Mouse (Mus musculus) CD4-positive, CD25-positive, alpha-beta regulatory T cell, adult 2 months (primary cell): ENCODE data around the gene Eif5a.
"Not testable (repeated sequence)": the region's sequence is repeated elsewhere in the genome, so short reads cannot be mapped to it uniquely, and the experiment has no call there.

Experiments
- DNase-seq: peaks from one replicate; pipeline ENCODE4 v3.0.0-alpha.2; 2012; ENCODE audit warnings: low read depth, low spot score

Gene Eif5a

DNA sequence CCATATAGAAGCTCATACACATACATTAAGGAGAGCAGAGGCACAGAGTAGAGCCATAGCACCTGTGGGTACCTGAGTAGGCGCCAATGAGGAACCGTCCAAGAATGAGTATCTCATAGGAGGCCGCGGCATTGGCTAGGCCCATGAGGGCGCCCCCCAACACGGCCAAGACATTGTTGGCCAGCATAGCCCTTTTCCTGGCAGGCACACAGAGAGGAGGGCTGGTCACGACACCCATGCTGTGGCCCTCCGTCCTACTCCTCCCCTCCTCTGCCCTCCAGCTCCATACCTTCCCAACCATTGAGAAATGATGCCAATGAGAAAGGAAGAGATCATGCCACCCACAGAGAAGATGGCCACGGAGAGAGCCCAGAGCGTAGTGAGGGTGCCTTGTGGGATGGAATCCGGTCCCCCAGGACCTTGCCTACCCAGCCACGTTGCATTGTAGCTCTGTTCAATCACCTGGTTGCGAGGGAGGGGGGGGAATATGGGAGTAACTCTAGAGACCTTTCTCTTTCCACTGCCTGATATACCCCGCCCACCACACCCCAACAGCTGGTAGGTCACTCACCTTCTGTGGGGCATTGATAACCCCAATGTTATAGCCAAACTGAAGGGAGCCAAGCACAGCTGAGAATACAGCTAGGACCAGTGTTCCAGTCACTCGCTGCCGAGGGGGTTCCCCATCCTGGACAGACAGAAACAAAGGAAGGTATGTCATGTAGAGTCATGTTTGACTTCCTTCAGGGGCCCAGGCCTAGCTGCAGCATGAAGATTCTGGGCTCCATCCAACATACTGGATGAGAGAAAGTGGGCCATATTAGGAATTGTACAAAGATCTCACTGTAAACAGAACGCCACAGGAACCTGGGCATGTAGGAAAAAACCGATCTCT, 24.5 kb upstream of the Eif5a start:
- no peak for DNase-seq

DNA sequence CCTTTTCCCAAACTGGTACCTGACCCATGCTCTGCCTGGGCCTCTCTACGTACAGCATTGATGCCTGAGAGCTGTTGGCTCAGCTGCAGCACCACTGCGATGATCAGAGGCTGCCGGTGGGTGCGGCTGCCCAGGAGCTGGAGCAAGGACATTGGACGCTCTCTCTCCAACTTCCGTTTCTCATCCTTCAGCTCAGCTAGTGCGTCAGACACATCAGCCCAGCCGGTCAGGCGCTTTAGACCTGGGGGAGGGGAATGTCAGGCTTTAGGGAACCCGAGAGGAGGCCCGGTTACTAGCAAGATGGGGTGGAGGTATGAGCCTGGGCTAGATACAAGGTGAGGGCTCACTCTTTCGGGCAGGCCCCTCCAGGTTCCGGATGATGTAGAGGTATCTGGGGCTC, 23.5 kb upstream of the Eif5a start:
- DNase-seq = no peak

DNA sequence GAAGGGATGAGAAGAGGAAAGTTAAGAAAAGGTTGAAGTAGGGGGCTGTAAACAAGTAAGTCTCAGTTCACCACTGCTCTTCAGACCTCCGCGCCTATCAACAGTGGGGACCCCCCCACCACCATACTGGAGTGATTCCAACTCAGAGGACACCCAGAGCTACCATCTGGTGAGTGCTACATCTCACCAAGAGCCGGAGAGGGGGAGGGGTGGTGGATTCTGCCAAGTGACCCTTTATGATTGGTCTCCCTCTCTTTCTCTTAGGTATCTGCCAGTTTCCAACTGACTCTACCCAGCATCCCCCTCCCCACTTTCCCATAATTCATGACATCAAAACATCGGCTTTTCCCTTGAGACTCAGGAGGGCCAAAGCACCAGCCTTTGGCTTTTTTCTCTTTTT, 19.2 kb upstream of the Eif5a start:
- no peak for DNase-seq

DNA sequence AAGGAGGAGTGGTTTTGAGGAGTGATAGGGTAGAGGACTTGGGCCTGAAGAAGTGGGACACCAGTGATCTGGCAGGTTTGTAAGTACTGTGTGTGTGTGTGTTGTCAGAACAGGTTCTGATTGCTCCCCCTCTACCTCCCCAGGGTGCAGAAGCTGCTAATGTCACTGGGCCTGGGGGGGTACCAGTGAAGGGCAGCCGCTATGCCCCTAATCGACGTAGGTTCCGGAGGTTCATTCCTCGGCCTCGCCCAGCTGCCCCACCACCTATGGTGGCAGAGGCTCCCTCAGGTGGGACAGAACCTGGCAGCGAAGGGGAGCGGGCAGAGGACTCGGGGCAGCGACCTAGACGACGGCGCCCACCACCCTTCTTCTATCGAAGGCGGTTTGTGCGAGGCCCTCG, 18.0 kb upstream of the Eif5a start:
- no peak for DNase-seq

DNA sequence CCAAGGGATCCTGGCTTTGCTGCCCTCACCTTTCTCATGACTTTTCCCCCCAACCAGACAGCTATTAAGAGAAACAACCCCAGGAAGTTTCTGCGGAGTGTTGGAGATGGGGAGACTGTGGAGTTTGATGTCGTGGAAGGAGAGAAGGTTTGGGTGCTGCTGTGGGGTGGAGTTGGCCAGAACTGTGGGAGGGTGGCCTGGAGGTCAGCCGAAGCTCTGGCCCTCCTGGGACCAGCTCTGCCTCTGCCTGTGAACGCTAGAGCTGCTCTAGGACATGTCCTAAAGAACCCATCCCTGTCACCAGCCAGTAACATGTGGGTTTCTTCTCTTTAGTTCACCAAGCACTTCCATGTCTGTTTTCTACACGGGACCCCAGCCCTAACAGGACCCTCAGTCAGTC, 17.4 kb upstream of the Eif5a start:
- no peak for DNase-seq

DNA sequence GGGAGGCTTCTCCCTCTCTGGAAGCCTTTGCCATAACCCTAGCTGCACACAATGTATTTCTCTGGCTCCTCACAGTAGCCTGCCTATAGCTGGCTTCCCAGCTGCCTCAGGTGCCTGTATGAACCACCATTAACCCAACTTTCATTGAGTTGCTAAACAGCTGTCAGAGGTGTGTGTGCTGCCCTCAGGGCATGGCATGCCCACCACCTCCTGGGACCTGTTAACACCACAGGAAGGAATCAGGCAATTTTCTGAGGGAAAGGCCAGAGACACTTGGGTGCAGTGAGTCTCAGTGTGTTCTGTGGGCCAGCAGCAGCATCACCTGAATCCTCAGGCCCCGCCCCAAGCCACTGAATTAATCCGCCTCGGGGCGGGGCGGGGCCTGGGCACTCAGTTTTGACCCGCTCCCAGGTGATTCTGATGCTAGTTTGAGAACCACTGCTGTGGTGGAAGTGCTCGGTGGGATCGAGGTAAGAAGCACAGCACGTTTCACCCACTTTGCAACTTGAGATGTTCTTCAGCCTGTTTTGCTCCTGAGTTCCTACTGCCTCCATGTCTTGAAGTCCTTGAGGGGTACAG, 16.7 kb upstream of the Eif5a start:
- DNase-seq = no peak

DNA sequence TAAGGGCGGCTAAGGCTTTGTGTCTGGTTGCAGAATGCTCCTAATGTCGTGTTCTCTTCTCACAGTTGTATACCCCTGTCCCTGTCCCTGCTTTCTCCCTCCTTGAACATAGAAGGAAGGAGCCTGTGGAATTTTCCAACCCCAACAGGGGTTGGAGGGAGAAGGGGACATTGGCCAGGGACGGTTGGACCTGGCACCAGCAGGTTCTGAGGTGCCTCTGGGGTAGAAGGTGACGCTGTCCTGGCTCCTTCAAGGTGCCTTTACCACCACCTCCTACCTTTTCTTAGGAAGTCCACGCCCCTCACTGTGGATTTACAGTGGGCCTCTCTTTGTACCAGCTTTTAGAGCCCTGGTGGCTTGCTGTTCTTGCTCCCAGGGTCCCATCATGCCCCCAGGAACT, 16.1 kb upstream of the Eif5a start:
- no peak for DNase-seq

DNA sequence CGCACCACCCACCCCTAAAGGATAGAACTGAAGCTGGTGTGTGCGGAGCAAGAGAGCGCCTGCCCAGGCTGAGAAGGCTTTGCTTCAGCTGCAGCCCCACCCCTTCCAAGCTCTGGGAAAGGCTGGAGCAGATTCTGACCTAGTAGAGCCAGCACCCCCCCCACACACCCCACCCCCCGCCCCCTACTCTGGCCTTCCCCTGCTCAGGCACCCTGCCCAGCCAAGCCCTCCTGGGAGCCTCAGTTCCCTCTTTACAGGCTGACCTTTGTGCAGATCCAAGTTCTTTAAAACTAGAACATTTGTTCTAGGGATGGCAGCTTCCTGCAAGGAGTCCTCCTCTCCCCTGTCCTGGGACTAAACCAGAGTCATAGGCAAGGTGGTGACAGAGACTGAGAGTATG, 15.6 kb upstream of the Eif5a start:
- no peak for DNase-seq

DNA sequence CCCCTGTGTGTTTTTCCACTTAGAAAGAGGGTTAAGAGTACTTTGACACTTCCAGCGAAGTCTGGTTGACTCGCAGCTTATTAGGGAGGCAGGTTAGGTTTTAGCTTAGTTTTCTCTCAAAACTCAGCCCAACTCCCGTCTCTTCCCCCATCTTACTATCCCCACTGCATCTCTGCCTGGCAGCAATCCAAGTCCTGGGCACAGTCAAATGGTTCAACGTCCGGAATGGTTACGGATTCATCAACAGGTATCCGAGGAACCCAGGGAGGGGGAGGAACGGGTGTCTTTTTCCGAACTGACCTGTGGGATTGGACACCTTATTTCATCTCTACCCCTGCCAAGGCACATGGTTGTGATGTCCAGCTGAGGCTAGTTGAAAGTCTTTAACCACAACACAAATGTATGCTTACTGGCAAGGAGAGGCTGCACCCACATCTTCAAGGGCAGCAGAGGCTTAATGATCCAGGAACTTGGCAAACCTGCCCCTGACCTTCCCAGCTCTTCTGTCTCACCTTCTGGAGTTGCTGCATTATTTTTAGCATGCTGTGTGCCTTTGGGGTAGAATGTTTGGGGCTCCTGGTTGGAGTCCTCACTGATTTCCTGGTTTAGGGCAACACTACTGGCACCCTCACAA, 15.1 kb upstream of the Eif5a start:
- no peak for DNase-seq

DNA sequence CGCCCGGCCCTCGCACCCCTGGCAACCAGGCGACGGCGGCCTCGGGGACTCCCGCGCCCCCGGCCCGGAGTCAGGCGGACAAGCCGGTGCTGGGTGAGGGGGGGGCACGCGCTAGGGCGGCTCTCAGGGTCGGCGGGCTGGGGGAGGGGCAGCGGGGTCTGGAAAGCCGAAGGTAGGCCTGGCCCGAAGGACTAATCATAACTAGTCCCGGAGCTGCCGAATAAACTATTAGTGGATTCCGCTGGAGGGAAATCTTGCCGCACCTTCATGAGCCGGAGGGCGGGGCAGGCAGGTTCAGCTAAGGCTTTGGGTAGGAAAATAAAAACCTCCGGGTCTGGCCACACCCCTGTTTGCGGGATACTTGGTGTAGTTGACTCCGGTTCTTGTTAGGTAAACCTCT, 14.4 kb upstream of the Eif5a start:
- peak; percentile 59 for DNase-seq

DNA sequence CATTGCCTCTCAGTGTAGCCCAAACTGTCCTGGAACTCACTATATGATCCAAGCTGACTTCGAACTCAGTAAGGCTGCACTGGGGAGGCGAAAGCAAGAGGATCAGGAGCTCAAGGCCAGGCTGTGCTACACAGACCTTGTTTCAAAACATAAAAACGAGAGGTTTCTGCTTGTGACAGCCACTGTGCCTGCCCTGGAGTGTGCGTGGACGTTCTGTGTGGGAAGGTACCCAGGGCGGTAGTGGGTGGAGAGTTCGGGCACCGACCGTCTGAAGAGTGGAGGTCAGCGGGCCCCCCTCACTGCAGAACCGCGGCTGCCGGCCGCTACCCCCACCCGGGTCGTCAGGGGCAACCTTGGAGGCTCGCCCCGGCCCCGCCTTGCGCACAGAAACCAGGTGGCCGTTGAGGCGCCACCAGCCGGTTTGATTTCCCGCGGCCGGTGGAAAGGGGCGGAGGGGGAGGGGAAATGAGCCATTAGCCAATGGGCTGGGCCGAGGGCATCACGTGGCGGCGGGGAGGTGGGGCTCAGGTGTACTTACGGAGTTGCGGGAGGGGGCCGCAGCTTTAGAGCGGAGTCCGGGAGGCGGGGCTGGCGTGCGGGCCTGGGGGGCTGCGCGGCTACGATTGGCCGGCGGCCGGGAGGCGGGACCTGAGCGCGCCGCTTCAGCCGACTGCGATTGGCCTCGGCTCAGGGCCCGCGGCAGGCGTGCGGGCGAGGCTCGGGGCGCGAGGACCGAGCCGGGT, 13.6 kb upstream of the Eif5a start, which contains the start of gene Ybx2:
Ybx2 (plus strand) TSS at position 660 of the 743 bp plus-strand sequence.
- DNase-seq = peak; percentile 89

DNA sequence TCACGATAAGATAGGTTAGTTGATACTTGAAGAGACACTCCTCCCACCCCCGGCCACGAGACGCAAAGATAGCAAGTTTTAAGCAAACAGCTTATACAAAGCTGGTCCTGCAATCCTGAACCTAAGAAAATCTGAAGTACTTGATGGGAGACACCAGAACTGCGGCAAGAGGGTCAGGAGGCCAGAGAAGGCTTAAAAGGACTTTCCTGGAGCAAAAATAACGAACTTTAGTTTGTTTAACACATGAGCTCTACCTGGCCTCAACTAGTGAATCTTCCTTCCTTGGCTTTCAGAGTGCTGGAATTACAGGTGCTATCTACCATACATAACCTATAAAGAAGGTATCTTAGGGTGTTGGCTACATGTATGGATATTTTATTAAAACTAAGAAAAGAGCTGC, 12.9 kb upstream of the Eif5a start:
- DNase-seq = no peak

DNA sequence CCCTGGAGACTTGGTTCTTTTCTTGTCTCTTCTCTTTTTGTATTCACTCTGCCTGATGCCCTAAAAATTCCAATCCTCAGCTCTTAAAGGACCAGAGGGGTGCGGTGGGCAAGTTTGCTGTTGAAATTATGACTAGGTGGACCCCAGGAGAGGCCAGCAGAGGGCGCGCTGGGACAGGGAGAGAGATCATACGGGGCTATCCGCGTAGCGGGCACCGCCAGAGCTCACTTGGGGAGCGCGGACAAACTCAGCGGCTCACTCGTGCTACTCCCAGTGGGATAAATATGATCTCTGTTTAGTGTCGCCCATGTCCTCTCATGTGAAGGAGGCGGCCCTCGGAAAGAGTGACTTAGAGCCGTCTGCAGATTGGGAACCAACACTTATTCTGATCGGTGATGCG, 12.4 kb upstream of the Eif5a start:
- DNase-seq = peak; percentile 93

DNA sequence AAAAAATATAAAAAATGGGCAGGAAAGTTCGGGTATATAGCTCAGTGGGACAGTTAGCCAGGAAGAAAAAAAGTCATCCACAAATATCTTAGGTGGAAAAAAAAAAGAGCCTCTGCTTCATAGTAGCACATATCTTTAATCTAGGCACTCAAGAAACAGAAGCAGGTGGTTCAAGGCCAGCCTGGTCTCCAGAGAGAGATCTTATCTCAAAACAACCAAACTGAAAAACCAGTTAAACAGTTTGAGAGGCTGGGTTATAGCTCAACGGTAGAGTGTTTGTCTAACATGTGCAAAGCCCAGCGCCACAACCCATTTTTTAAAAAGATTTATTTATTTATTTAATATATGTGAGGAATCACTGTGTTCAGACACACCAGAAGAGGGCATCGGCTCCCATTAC, 11.3 kb upstream of the Eif5a start:
- no peak for DNase-seq

DNA sequence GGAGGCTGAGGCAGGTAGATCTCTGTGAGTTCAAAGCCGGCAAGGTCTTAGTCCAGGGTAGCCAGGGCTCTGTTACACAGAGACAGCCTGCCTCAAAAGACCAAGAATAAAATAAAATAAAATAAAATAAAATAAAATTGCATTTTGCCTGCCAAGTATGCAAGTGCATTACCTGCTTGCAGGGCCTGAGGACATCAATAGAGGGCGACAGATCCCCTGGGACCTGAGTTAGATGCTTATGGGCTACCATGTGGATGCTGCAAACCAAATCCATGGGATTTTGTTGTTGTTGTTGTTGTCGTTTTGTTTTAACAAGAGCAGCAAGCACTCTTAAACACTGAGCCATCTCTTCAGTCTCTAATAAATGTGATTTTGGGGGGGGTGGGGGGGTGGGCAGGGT, 10.5 kb upstream of the Eif5a start:
- DNase-seq = peak; percentile 52

DNA sequence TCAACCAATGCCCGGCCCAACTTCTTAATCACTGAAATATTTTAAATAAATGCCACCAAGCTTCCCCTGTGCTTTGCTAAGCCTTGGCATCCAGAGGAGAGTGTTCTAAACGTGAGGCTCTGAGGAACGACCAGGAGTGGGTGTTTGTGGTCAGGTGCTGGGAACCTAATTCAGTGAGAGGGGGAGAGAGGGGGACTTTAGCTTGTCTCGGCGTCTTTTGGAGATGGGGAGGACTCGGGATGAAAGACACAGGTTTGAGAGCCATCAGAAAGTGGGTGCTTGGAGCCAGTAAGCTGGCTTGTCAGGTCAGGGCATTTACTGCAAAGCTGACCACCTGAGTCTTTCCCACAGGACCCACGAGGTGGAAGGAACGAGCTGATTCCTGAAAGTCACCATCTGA, 10.0 kb upstream of the Eif5a start:
- DNase-seq = no peak

DNA sequence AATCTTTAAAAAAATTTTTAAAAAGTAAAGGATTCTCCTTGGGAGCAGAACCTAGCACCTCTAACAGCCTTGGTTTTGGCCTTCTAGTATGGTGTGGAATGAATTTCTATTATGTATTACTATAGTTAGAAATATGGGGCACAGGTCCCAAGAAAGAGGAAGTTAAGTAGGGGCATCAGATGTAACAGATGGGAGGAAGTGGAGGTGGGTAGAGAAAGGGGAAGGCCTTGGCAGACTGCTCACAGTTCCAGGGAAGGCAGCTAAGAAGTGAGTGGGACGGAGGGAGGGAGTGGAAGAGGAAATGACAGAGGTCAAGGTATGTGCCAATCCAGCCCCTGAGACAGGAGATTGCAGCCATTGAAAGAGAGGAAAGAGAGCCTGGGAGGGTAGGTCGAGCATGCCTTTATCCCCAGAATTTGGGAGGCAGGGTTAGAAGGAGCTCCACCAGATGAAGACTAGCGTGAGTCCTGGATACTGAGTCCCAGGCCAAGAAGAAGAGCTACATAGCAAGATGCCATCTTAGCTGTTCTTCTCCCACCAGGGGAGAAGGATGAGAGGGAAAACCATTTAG, 9.3 kb upstream of the Eif5a start:
- DNase-seq = no peak

DNA sequence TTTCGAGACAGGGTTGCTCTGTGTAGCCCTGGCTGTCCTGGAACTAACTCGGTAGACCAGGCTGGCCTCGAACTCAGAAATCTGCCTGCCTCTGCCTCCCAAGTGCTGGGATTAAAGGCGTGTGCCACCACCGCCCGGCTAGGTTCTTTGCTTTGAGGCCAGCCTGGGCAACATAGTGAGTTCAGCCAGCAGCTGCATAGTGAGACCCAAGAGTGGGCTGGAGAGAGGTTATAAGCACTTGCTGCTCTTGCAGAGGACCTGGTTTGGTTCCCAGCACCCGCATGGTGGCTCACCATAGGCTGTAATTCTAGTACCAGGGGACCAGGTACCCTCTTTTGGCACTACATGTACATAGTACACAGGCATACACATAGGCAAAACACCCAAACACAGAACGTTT, 8.4 kb upstream of the Eif5a start:
- not testable (repeated sequence) for DNase-seq

DNA sequence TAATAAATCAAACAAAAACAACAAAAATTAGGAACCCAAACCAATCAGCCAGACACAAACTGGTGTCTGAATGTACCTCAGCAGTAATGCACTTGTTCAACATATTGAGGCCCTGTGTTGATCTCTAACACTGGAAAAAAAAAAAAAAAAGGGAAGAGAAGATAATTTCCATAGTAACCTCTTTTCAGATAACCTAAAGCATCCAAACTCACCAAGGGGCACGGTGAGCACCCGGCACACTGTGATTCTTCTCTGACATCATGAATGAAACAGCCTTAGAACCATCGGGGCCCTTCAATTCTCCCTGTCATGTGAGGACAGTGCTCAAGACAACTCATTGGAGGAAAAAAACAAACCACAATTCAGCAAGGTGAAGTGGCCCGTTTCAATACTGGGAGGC, 8.0 kb upstream of the Eif5a start:
- no peak for DNase-seq

DNA sequence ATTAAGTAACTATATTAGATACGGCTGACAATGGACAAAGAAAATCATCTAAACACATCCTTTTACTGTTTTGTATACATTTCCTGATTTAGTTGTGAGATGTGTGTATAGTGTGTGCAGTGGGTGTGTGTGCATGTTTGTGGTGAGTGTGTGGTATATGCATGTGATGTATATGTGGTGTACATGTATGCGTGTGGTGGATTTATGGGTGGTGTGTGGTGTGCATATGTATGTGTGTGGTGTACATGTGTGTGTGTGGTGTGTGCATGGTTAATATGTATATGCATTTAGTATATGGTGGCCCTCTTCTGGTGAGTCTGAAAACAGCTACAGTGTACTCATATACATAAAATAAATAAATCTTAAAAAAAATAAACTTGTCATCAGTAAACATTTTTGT, 5.7 kb upstream of the Eif5a start:
- DNase-seq = peak; percentile 22

DNA sequence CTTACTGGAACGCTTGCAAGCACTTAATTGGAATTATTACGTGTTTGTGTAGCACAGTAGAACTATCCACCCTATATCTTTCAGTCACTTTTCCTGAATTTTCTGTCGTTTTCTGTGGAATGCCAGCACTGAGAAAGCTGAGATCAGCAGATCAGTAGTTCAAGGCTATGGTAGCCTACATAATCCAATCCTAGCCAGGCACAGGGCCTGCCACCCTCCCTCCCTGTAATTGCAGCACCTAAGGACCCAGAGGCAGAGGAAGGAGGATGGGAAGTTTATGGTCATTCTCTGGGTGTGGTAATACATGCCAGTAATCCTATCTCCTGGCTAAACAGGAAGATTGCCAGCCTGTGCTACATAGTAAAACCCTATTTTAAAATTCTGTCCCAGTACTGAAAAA, 1.0 kb upstream of the Eif5a start:
- no peak for DNase-seq
